Mouse (Mus musculus) kidney, postnatal 4 days (tissue): ENCODE measurements around the gene Slc28a1.

Experiments
- DNase-seq, 2 experiments: peaks; one replicate each; pipeline ENCODE4 v3.0.0; 2021; ENCODE audit warnings: mixed read lengths in 2 of 2

Slc28a1 gene

GRCm38 (mm10) chr7:81114555-81114954 is at the start of gene Slc28a1:
Gene Slc28a1 (plus strand): TSS chr7:81114799.
- DNase-seq: peak; percentile 32 to 57

- DNase-seq: peak in 1 of 2 experiments; percentile 33
Observed at GRCm38 (mm10) chr7:81066714-81067113, 47.9 kb upstream of the Slc28a1 start.

- peak; percentile 60 to 65 for DNase-seq
Observed at GRCm38 (mm10) chr7:81072463-81072862, 42.1 kb upstream of the Slc28a1 start.

DNA sequence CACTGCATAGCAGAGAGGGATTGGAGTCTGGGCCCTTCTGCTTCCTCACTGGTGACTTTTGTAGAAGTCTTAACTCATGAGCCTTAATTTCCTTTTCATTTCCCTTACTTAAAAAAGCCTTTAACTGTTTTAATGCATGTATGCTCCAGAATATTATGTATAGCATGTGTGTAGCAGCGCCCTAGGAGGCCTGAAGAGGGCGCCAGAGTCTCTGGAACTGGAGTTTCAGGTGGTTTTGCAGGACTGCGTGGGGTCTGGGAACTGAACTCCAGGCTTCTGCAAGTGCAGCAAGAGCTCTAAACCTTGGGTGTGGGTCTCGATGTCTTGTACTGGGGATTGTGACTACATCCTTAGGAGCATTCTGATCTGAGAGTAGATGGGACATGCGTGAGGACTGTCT is 41.3 kb upstream of the Slc28a1 start:
- no peak for DNase-seq

- peak in 1 of 2 experiments; percentile 45 for DNase-seq
Observed at GRCm38 (mm10) chr7:81074546-81074945, 40.1 kb upstream of the Slc28a1 start.

DNA sequence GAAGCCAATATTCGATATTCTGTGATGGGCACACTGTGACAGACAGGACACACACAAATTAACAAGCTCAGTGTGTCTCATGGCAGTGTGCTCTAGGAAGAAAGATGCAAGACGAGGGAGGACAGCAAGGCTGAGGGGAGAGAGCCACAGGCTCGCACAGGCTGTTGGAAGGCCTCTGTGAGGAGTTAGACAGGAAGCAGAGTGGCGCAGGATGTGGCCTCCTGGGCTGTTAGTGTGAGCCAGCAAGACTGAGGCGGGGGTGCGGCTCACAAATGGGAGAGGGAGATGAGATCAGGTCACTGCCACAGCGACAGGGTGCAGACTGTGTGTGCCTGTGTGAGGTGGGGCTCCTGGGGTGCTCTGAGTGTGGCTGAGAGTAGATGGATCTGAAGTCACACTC is 39.3 kb upstream of the Slc28a1 start:
- peak in 1 of 2 experiments; percentile 39 for DNase-seq

GRCm38 (mm10) chr7:81075732-81076131 is 38.9 kb upstream of the Slc28a1 start:
- no peak for DNase-seq

DNA sequence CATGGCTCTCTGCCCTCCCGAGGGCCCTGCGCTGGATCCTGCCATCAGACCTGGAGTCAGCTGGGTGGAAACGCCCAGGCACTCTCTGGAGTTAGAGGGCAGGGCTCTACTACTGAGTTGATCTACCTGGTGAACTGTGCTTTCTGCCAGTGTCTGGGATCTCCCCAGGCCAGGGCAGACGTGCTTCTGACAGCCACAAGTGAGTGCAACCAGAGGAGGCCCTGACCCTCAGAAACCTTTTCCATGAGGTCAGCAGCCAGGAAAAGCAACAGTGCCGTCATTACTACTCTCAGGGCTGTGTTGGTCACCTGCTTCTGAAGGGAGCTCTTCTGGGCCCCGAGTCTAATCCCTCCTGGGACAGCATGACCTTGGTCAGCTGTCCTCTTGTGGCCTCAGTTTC is 37.6 kb upstream of the Slc28a1 start:
- DNase-seq: no peak

GRCm38 (mm10) chr7:81078740-81079139 is 35.9 kb upstream of the Slc28a1 start:
- DNase-seq: no peak

DNA sequence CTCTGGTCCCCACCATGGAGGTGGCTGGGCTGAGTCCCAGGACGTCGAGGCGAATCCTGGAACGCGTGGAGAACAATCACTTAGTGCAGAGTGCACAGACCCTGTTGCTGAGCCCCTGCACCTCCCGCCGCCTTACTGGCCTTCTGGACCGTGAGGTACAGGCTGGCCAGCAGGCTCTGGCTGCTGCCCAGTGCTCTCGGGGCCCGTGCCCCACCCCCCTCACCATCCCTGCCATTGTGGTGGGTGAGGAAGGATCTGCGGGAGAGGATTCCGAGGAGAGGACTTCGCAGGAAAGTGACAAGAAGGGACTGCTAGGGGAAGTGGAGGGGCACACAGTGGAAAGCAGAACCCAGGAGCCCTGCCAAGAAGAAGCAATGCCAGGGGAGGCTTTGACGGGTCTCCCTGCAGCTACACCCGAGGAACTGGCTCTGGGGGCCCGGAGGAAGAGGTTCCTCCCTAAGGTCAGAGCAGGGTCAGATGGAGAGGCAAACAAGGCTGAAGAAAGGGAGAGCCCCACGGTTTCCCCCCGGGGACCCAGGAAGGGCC is 21.1 kb upstream of the Slc28a1 start:
- DNase-seq: no peak

- DNase-seq: no peak
Observed at GRCm38 (mm10) chr7:81094104-81094757, 20.4 kb upstream of the Slc28a1 start.

DNA sequence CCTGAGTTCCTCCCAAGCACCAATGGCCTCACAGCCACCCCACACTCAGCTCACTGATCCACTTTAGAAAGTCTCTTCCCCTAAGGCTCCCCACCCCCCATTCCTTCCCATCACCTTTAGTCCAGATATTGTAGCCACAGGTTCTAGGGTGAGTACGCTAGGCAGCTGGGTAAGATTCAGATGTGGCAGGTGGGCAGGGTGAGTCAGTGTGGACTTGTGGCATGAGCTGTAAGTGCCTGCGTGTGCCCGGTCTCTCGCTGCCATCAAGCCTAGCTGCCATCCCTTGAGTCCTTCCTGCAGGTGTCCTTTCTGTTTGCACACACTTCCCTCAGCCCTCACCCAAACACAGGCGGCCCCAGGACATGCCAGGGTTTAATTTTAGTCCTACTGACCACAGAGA is 14.3 kb upstream of the Slc28a1 start:
- DNase-seq: no peak

- DNase-seq: no peak
Observed at GRCm38 (mm10) chr7:81102854-81103253, 11.7 kb upstream of the Slc28a1 start.

DNA sequence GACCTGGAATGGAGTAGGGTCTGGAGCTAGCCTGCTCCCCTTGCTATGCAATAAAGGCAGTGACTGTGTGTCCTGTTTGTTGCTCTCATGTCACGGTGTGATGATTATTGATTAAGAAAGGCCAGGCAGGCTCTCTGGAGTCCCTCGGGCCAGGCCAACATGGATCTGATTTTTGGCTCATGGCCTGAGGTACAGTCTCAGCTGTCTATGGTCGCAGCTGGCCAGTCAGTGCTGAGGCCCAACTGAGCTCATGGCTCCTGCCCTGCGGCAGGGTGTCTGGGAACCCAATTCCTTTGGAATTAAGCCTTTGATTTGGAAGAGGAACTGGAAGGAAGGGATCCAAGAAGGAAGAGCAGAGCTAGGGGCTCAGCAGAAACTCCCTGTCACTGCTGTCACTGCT is 9.1 kb upstream of the Slc28a1 start:
- DNase-seq: no peak

GRCm38 (mm10) chr7:81108226-81108625 is 6.4 kb upstream of the Slc28a1 start:
- no peak for DNase-seq

DNA sequence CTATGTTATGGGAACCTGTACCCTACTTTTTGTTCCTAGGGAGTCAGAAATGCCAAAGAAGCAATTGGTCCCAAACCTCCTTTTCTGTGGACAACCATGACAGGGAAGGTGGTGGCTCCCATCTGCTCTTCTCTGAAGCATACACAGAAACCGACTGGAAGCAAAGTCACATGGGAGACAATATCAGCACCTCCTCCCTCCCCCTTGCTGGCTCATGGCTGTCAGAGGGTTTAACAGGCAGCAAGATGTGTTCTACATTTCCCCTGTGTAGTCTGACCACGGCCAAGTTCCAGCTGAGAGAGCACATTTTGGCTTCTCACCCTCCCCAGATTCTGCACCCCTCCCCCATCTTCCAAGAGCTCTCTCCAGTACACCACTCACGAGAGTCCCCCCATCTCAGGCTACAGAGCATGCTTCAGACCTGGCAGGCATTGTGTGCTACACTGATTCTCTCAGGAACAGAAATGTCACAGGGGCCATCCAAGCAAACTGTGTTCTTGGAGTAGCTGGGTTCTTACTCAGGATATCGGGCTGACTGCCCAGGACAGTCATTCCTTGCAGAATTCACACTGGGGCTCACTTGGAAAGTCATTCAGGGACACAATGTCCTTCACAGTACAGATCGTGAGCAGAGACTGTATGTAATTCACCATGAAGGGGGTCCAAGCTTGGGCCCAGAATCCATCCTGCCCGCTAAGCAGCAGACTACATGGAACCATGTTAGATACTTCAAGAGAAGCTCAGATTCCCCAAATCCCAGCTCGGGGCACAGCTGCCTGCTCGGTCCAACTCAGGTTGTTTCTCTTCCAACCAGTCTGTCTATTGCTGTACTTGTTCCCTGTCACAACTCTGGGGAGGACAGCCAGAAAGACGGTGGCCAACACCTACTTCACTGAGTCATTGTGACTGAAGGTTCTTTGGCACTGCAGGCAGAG is 4.6 kb upstream of the Slc28a1 start:
- peak; percentile 44 to 60 for DNase-seq

- DNase-seq: no peak
Observed at GRCm38 (mm10) chr7:81110791-81111190, 3.8 kb upstream of the Slc28a1 start.

GRCm38 (mm10) chr7:81111729-81112128 is 2.9 kb upstream of the Slc28a1 start:
- DNase-seq: peak; percentile 35 to 65

GRCm38 (mm10) chr7:81112686-81113360 is 1.8 kb upstream of the Slc28a1 start:
- peak; percentile 64 to 75 for DNase-seq

DNA sequence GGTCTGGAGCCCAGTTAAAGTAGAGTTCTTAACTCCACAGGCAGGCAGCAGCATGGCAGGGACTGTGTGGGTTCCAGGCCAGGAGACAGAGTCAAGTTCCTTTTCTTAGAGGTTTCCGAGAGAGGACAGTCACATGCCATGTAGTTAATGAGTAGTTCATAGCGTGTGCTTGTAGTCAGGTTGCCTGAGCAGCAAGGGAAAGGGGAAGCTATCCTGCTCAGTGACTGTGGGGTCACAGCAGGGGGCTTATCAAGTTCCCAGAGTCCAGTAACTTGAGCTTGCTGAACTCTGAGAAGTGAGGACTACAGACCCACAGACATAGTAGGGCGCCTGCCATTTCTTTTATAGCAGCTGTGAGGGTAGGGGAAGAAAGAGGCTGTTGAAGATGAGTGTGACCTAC is 6.5 kb downstream of the Slc28a1 start:
- peak; percentile 33 to 56 for DNase-seq

GRCm38 (mm10) chr7:81122808-81123207 is 8.2 kb downstream of the Slc28a1 start:
- DNase-seq: no peak

DNA sequence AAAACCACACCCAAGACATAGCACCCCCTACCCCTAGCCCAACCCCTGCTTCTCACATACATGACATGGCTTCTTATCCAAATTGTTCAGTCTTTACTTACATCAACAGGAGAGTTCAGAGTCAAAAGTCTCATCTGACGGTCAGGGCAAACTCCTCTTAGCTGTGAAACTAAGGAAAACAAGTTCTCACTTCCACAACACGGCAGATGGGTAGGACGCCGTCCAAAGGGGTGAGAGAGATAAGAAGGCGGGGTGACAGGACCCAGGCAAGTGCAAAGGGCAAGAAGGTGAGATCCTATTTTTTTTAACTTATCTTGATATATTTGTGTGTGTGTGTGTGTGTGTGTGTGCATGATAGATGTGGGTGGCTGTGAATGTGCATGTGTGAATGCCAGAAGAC is 9.0 kb downstream of the Slc28a1 start:
- DNase-seq: no peak

DNA sequence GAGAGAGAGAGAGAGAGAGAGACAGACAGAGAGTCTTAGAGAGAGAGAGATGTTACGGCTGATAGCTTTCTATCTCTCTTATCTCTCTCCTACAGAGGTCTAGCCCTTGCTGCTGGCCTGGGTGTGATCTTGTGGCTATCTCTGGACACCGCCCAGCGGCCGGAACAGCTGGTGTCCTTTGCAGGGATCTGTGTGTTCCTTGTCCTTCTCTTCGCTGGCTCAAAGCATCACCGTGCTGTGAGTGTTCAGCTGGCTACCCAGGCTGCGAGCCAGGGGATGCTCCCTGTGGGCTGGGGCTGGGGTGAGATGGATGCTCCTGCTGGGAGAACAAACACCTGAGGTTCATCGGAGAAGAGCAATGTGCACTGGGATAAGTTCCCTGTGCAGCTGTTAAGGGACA is 10.2 kb downstream of the Slc28a1 start:
- peak in 1 of 2 experiments; percentile 33 for DNase-seq
